Mouse (Mus musculus) neural tube, embryonic 15.5 days (tissue): Measurements from ENCODE around the gene Pip4k2c. TPM values are rescaled to one million over a fixed set of nuclear protein-coding genes. Genes with fewer than 3 reads are reported as not detected.

Experiments
- ATAC-seq: fragments of 200-750 bp; cut with Nextera tagmentation; 2 replicates; pipeline ENCODE4 v1.8.0; 2017; ENCODE audit warnings: mild to moderate bottlenecking, moderate TSS enrichment, moderate library complexity; ENCODE audit not compliant: low FRiP score
- H3K27ac ChIP-seq: fragments of 300-500 bp; sonication (generic); replicated peaks from 2 replicates; pipeline ENCODE4 v1.5.1; 2015; ENCODE audit warnings: mild to moderate bottlenecking, inconsistent platforms
- H3K27me3 ChIP-seq: fragments of 300-500 bp; sonication (generic); replicated peaks from 2 replicates; pipeline ENCODE4 v1.6.1; 2015; ENCODE audit warnings: inconsistent platforms
- H3K36me3 ChIP-seq: fragments of 300-500 bp; sonication (generic); 2 replicates; pipeline ENCODE4 v1.6.1; 2015; ENCODE audit warnings: inconsistent platforms
- H3K4me1 ChIP-seq: fragments of 300-500 bp; sonication (generic); 2 replicates; pipeline ENCODE4 v1.6.1; 2015; ENCODE audit warnings: inconsistent platforms
- H3K4me2 ChIP-seq: fragments of 300-500 bp; sonication (generic); 2 replicates; pipeline ENCODE4 v1.6.1; 2015; ENCODE audit warnings: inconsistent platforms, mild to moderate bottlenecking, moderate library complexity
- H3K4me3 ChIP-seq: fragments of 300-500 bp; sonication (generic); replicated peaks from 2 replicates; pipeline ENCODE4 v1.5.1; 2015; ENCODE audit warnings: mild to moderate bottlenecking, inconsistent platforms
- H3K9ac ChIP-seq: fragments of 300-500 bp; sonication (generic); replicated peaks from 2 replicates; pipeline ENCODE4 v1.6.1; 2015; ENCODE audit warnings: mild to moderate bottlenecking, inconsistent platforms
- H3K9me3 ChIP-seq: fragments of 300-500 bp; sonication (generic); replicated peaks from 2 replicates; pipeline ENCODE4 v1.6.1; 2016; ENCODE audit warnings: inconsistent platforms
- WGBS: fragments of 180-500 bp; shearing (Covaris S2); methylation state at CpG from one replicate; pipeline ENCODE4 v1.1.7; 2015; ENCODE audit warnings: mixed read lengths; 5-methylcytosine and 5-hydroxymethylcytosine counted together
- polyA plus RNA-seq: library from polyadenylated mRNA; unstranded; fragments of >200 nt; fragmentation: Nextera tagmentation; extraction: Ambion mirVana; gene quantifications from 2 replicates; pipeline ENCODE4 v1.2.1, GENCODE M21; 2015

The Pip4k2c gene
- polyA plus RNA-seq: 19.8 and 23.0 TPM in 2 replicates

DNA sequence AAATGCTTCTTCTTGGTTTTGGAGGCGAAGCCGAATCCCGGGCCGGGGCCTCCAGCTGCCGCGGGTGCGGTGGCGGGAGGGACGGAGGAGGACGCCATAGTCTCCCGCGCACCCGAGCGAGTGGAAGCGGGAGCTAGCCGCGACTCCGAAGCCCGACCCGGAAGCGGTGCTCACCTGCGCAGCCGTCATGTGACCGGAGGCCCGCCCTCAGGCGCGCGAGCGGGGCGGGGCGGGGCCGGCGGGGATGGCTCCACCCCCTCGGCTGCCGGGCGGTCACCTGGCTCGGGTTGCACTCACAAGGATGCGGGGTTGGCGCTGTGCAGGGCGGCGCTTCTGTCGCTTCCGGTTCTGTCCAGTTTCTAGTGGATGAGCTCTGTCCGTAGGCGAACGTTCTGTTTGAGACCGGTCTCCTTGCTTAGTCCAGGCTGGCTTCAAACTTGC is at the start of gene Pip4k2c:
Gene Pip4k2c (minus strand): TSS at position 172 of the 441 bp plus-strand sequence.
- Histone ChIP-seq H3K9ac (peak within 1 kb of the TSS; percentile 72), H3K4me2 (peak within 1 kb of the TSS; percentile 95), H3K27me3 (no peaks in the 10 kb centered on the region), H3K4me1 (peaks cover 22% of the 10 kb centered on the region), H3K9me3 (no peaks in the 10 kb centered on the region), H3K36me3 (peaks cover 14% of the 10 kb centered on the region), H3K4me3 (peak within 1 kb of the TSS; percentile 90), H3K27ac (peak within 1 kb of the TSS; percentile 61)
- peak; percentile 96 for ATAC-seq
- under 1% methylated on average over 44 of the region's 47 CpGs for WGBS

DNA sequence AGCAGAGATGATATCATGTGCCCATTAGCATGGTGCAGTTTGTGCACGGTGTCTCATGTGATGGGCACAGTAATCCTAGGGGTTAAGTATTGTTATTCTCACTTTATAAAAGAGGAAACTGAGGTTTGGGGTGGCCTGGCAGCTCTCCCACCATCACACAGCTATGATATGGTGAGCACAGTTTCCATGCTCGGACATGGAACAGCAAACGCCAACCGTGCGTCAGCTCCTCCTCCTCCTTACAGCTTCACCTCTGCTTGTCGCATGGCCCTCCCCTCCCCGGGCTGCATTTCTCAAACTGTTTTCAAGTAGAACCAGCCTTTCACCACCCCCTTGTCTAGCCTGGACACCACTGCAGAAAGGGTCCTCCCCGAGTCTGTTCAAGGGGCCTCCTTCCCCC is 47.1 kb upstream of the Pip4k2c start:
- H3K4me1 ChIP-seq: peaks cover 61% of the 10 kb centered on the region
- no peaks in the 10 kb centered on the region for H3K27me3 ChIP-seq
- H3K27ac ChIP-seq: no peak overlapping the region
- peak overlapping the region; percentile 61; the same call in 1 of the 2 replicates for H3K4me3 ChIP-seq
- H3K9me3 ChIP-seq: no peaks in the 10 kb centered on the region
- 0 out of 2 replicates have a peak, but pooled peaks cover 7% of the 10 kb centered on the region for H3K36me3 ChIP-seq
- WGBS: 72% methylated on average over 8 of the region's 8 CpGs
- no peak for ATAC-seq
- peak overlapping the region; percentile 70 for H3K4me2 ChIP-seq
- no peak overlapping the region for H3K9ac ChIP-seq

DNA sequence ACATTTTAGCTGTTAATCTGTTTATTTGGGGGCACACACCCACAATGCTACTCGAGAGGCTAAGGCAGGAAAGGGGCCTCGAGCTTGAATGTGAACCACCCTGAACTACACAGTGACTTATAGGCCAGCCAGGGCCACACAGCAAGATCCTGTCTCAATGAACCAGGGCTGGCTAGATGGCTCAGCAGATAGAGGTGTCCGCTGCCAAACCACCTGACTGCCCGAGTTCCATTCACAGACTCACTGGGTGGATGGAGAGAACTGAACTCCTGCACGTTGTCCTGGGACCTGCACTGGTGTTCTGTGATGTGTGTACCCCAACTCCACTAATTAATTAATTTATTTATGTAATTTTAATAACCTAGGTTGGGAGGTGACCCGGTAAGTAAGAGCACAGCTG is 46.4 kb upstream of the Pip4k2c start:
- Histone ChIP-seq H3K4me3 (no peak overlapping the region), H3K4me2 (no peak overlapping the region), H3K27me3 (no peaks in the 10 kb centered on the region), H3K9me3 (no peaks in the 10 kb centered on the region), H3K4me1 (peaks cover 57% of the 10 kb centered on the region), H3K36me3 (0 out of 2 replicates have a peak, but pooled peaks cover 7% of the 10 kb centered on the region), H3K27ac (no peak overlapping the region), H3K9ac (no peak overlapping the region)
- no peak for ATAC-seq
- WGBS: 83% methylated on average over 6 of the region's 6 CpGs

GRCm38 (mm10) chr10:127255625-127256345 is 44.4 kb upstream of the Pip4k2c start:
- Histone ChIP-seq H3K27ac (no peak overlapping the region), H3K36me3 (peaks cover 17% of the 10 kb centered on the region; the same call in 1 of the 2 replicates), H3K4me2 (peak overlapping the region; percentile 33), H3K4me1 (peaks cover 43% of the 10 kb centered on the region), H3K9ac (no peak overlapping the region), H3K9me3 (no peaks in the 10 kb centered on the region), H3K4me3 (no peak overlapping the region), H3K27me3 (no peaks in the 10 kb centered on the region)
- no peak; the same call in 1 of the 2 replicates for ATAC-seq
- 24% methylated on average over 14 of the region's 14 CpGs for WGBS

DNA sequence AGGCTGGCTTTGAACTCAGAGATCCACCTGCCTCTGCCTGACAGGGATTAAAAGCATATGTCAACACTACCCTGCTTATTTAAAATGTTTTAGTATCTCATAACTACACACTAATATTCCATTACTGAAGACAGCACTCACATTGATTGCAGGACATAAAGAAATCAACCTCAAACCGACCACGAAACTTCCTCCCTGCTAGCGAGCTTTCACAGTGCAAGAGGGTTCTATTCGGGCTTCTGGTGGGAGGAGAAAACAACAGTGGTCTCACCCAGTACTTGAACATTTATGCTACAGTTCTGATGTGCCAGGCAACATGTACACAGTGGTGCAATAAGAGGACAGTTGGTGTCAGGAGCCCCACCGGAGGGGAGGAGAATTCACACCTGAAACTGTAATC is 39.4 kb upstream of the Pip4k2c start:
- Histone ChIP-seq H3K4me2 (no peak overlapping the region), H3K9ac (no peak overlapping the region), H3K4me3 (no peak overlapping the region), H3K36me3 (peaks cover 42% of the 10 kb centered on the region), H3K27ac (no peak overlapping the region), H3K9me3 (no peaks in the 10 kb centered on the region), H3K27me3 (no peaks in the 10 kb centered on the region), H3K4me1 (no peaks in the 10 kb centered on the region)
- ATAC-seq: no peak
- WGBS: 85% methylated on average over 5 of the region's 5 CpGs

GRCm38 (mm10) chr10:127238241-127238824 is 26.9 kb upstream of the Pip4k2c start:
- H3K4me3 ChIP-seq: no peak overlapping the region
- no peaks in the 10 kb centered on the region for H3K4me1 ChIP-seq
- no peaks in the 10 kb centered on the region for H3K27me3 ChIP-seq
- peaks cover 82% of the 10 kb centered on the region for H3K36me3 ChIP-seq
- no peak for ATAC-seq
- no peak overlapping the region for H3K27ac ChIP-seq
- no peaks in the 10 kb centered on the region for H3K9me3 ChIP-seq
- no peak overlapping the region for H3K9ac ChIP-seq
- 66% methylated on average over 18 of the region's 18 CpGs for WGBS
- H3K4me2 ChIP-seq: no peak overlapping the region

DNA sequence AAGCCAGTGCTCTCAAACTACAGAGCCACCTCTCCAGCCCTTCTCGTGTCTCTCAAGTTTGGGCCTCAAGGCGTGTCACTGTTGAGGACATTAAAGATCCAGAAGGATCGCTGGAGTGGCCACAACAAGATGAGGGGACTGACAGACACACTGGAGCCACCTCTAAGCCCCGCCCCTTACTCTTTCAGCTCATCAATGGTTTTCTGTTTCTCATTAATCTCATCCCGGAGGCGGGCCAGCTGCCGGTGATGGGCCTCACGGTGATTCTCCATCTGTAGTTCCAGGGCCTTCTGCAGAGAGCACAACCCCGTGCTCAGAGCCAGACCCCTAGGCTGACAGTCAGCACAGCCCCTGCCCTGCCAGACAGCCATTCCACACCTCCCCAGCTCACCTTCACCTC is 25.2 kb upstream of the Pip4k2c start:
- Histone ChIP-seq H3K4me1 (no peaks in the 10 kb centered on the region), H3K27ac (no peak overlapping the region), H3K9ac (no peak overlapping the region), H3K4me2 (no peak overlapping the region), H3K27me3 (no peaks in the 10 kb centered on the region), H3K9me3 (no peaks in the 10 kb centered on the region), H3K36me3 (peaks cover 81% of the 10 kb centered on the region), H3K4me3 (no peak overlapping the region)
- WGBS: 44% methylated on average over 9 of the region's 9 CpGs
- no peak for ATAC-seq

DNA sequence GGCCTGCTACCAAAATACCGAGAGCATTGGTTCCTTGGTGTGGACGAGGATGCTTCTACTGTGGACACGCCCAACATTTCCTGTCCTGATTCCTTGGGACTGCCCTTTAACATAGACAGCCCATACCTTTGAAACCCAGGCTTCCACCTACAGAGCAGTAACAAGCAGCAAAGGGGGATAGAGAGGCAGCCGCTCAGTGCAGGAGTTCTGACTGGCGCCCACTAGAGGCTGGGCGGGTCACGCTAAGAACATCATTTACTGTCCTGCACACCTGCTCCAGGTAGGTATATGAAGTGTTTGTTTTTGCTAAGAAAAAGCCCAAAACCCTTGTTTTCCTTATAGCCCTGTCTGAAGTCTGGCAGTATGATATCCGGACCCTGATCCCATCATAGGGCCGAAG is 21.8 kb upstream of the Pip4k2c start:
- H3K4me2 ChIP-seq: no peak overlapping the region
- no peak for ATAC-seq
- WGBS: 85% methylated on average over 9 of the region's 9 CpGs
- peaks cover 82% of the 10 kb centered on the region for H3K36me3 ChIP-seq
- H3K9me3 ChIP-seq: no peaks in the 10 kb centered on the region
- H3K4me1 ChIP-seq: no peaks in the 10 kb centered on the region
- H3K27ac ChIP-seq: no peak overlapping the region
- H3K4me3 ChIP-seq: no peak overlapping the region
- H3K27me3 ChIP-seq: no peaks in the 10 kb centered on the region
- H3K9ac ChIP-seq: no peak overlapping the region

GRCm38 (mm10) chr10:127231741-127232140 is 20.4 kb upstream of the Pip4k2c start:
- no peak for ATAC-seq
- H3K36me3 ChIP-seq: peaks cover 81% of the 10 kb centered on the region

GRCm38 (mm10) chr10:127230693-127231092 is 19.3 kb upstream of the Pip4k2c start:
- H3K27me3 ChIP-seq: no peaks in the 10 kb centered on the region
- peaks cover 76% of the 10 kb centered on the region for H3K36me3 ChIP-seq
- no peak for ATAC-seq
- H3K4me1 ChIP-seq: no peaks in the 10 kb centered on the region
- no peak overlapping the region for H3K4me3 ChIP-seq
- no peak overlapping the region for H3K4me2 ChIP-seq
- no peak overlapping the region for H3K9ac ChIP-seq
- no peak overlapping the region for H3K27ac ChIP-seq
- H3K9me3 ChIP-seq: no peaks in the 10 kb centered on the region
- WGBS: 89% methylated on average over 12 of the region's 12 CpGs

More at GRCm38 (mm10) chr10:127231741-127232140, 20.4 kb upstream of the Pip4k2c start:
- H3K9me3 ChIP-seq: no peaks in the 10 kb centered on the region
- H3K4me2 ChIP-seq: no peak overlapping the region
- no peaks in the 10 kb centered on the region for H3K27me3 ChIP-seq
- WGBS: 78% methylated on average over 14 of the region's 14 CpGs
- no peaks in the 10 kb centered on the region for H3K4me1 ChIP-seq
- H3K9ac ChIP-seq: no peak overlapping the region
- H3K27ac ChIP-seq: no peak overlapping the region
- no peak overlapping the region for H3K4me3 ChIP-seq

- Histone ChIP-seq H3K4me2 (no peak overlapping the region), H3K4me1 (no peaks in the 10 kb centered on the region), H3K36me3 (peaks cover 74% of the 10 kb centered on the region), H3K27ac (no peak overlapping the region), H3K9me3 (no peaks in the 10 kb centered on the region), H3K9ac (no peak overlapping the region), H3K27me3 (no peaks in the 10 kb centered on the region), H3K4me3 (no peak overlapping the region)
- WGBS: 28% methylated on average over 4 of the region's 4 CpGs
- 0 out of 2 replicates have a peak, but pooled peaks have one; percentile 40 for ATAC-seq
Observed at GRCm38 (mm10) chr10:127228897-127229296, 17.5 kb upstream of the Pip4k2c start.

GRCm38 (mm10) chr10:127227163-127227562 is 15.8 kb upstream of the Pip4k2c start:
- Histone ChIP-seq H3K4me3 (no peak overlapping the region), H3K36me3 (peaks cover 58% of the 10 kb centered on the region), H3K9ac (no peak overlapping the region), H3K9me3 (no peaks in the 10 kb centered on the region), H3K27me3 (no peaks in the 10 kb centered on the region), H3K4me1 (no peaks in the 10 kb centered on the region), H3K27ac (no peak overlapping the region), H3K4me2 (no peak overlapping the region)
- 84% methylated on average over 8 of the region's 8 CpGs for WGBS
- ATAC-seq: no peak
